Mouse (Mus musculus) midbrain, embryonic 10.5 days (tissue): ENCODE data around the gene Afdn. TPM values are rescaled to one million over a fixed set of nuclear protein-coding genes. Genes with fewer than 3 reads are reported as not detected.

ENCODE experiments used
- DNase-seq: peaks from one replicate; pipeline ENCODE4 v3.0.0-alpha.2; 2017; ENCODE audit warnings: low spot score
- H3K27ac ChIP-seq: fragments of 300-500 bp; sonication (generic); replicated peaks from 2 replicates; pipeline ENCODE4 v1.5.1; 2016; ENCODE audit warnings: mild to moderate bottlenecking
- H3K27me3 ChIP-seq: fragments of 300-500 bp; sonication (generic); 2 replicates; pipeline ENCODE4 v1.6.1; 2016; ENCODE audit warnings: low read depth, mild to moderate bottlenecking; ENCODE audit not compliant: poor library complexity, severe bottlenecking
- H3K36me3 ChIP-seq: fragments of 300-500 bp; sonication (generic); 2 replicates; pipeline ENCODE4 v1.6.1; 2016; ENCODE audit warnings: mild to moderate bottlenecking, moderate library complexity
- H3K4me1 ChIP-seq: fragments of 300-500 bp; sonication (generic); 2 replicates; pipeline ENCODE4 v1.6.1; 2016
- H3K4me3 ChIP-seq: fragments of 300-500 bp; sonication (generic); 2 replicates; pipeline ENCODE4 v1.5.1; 2016; ENCODE audit warnings: mild to moderate bottlenecking, moderate library complexity
- H3K9me3 ChIP-seq: fragments of 300-500 bp; sonication (generic); replicated peaks from 2 replicates; pipeline ENCODE4 v1.6.1; 2016; ENCODE audit warnings: mild to moderate bottlenecking
- WGBS: fragments of 180-500 bp; shearing (Covaris S2); methylation state at CpG from one replicate; pipeline ENCODE4 v1.1.7; 2016; 5-methylcytosine and 5-hydroxymethylcytosine counted together
- polyA plus RNA-seq: library from polyadenylated mRNA; unstranded; fragments of >200 nt; fragmentation: Nextera tagmentation; extraction: Ambion mirVana; gene quantifications from 2 replicates; pipeline ENCODE4 v1.2.1, GENCODE M21; 2016

Gene Afdn
- polyA plus RNA-seq, 1 experiment from 2014 or later = 72.1 TPM

DNA sequence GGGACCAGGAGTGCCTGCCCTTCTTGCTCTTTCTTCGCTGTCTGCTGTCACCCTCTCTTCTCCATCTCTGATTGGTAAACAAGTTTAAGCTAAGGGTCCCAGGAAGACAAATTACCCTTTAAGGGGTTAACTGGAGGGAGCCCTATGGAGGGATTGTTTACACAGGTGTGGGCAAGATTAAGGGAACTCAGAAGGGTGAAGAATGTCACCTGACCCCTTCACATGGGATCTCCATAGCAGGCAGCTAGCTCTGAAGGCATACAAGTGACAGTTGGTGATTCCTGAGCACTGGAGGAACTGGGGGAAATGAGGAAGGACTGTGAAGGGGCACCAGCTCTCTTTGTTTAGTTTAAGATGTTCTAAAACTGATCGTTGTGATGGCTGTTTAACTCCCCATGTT, 18.0 kb upstream of the Afdn start:
- DNase-seq = no peak
- no peak overlapping the region for H3K4me3 ChIP-seq
- no peak overlapping the region; the same call in 1 of the 2 replicates for H3K27ac ChIP-seq
- H3K9me3 ChIP-seq = no peaks in the 10 kb centered on the region
- WGBS = 37% methylated on average over 2 of the region's 2 CpGs
- peaks cover 30% of the 10 kb centered on the region for H3K4me1 ChIP-seq
- H3K27me3 ChIP-seq = no peaks in the 10 kb centered on the region
- no peaks in the 10 kb centered on the region for H3K36me3 ChIP-seq

DNA sequence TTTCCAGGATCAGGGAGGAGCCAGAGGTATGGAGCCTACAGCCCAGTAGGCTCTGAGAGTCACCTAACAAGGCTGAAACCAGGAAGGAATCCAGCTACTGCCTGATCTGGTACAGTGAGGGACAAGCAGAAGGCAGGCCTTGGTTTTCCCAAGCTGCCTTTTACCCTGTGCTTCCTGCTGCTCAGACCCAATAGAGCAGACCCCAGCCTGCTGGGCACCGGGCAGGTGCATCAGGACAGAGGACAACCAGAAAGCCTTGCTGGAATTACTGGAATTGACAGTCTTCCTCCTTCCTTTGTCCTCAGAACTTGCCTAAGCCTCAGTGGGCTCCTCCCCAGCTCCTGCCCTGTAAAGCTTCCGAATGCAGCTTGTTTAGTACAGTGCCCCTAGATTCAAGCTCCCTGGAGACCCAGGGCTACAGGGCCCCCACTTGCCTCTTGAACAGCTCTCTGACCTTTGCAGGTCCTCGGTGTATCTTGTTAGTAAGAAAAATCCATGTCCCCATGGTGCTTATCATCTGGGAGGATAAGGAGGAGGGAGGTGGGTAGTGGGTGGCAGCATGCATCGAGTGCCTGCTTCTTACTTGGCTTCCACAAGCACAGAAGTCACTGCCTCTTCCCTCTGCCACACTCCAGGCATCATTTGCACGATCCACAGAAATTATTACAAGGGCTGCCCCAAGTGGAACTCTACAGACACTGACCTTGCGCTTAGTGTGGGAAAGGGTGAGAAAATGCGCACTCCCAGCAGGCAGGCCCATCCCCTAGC, 17.2 kb upstream of the Afdn start:
- 39% methylated on average over 7 of the region's 7 CpGs for WGBS
- Histone ChIP-seq H3K27me3 (no peaks in the 10 kb centered on the region), H3K27ac (peak overlapping the region; percentile 52), H3K36me3 (no peaks in the 10 kb centered on the region), H3K4me1 (peaks cover 26% of the 10 kb centered on the region), H3K9me3 (no peaks in the 10 kb centered on the region), H3K4me3 (no peak overlapping the region)
- no peak for DNase-seq

DNA sequence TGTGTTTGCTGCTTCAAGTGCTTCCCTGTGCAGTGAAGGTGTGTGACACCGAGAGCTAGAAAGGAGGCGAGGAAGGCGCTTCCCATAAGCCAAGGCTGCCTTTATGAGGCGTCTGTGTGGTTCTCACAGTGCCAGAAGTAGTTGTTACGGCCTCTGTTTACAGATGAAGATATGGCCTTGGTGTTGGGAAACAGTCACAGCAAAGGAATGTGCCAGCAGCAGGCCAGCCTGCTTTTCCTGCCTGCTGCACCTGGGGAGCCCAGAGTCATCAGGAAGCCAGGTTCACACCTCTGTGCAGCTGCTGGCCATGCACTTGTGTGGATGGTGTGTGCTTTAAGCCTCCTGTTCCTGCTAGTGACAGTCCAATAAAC, 16.6 kb upstream of the Afdn start:
- DNase-seq = no peak
- Histone ChIP-seq H3K4me3 (no peak overlapping the region), H3K4me1 (peaks cover 26% of the 10 kb centered on the region), H3K27me3 (no peaks in the 10 kb centered on the region), H3K27ac (0 out of 2 replicates have a peak overlapping the region, but pooled peaks have one; percentile 52), H3K36me3 (no peaks in the 10 kb centered on the region), H3K9me3 (no peaks in the 10 kb centered on the region)
- WGBS = 42% methylated on average over 5 of the region's 5 CpGs

DNA sequence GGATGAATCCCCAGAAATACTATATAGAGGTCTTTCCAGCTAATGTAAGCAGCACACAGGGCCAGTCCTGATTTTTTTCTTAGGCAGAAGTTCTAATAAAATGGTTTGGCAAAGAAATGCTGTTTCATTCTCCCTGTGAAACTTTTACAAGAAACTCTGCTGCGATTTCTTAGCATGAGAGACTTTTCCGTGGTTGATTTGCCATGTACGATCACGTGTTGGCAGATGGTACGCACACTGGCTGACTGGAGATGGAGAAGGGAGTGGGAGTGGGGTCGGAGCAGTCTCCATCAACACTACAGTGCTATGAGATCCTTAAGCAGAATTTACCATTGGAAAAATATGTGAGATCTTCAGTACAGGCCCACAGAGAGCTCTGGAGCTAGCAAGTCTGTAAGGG, 16.1 kb upstream of the Afdn start:
- WGBS = 91% methylated on average over 6 of the region's 6 CpGs

DNA sequence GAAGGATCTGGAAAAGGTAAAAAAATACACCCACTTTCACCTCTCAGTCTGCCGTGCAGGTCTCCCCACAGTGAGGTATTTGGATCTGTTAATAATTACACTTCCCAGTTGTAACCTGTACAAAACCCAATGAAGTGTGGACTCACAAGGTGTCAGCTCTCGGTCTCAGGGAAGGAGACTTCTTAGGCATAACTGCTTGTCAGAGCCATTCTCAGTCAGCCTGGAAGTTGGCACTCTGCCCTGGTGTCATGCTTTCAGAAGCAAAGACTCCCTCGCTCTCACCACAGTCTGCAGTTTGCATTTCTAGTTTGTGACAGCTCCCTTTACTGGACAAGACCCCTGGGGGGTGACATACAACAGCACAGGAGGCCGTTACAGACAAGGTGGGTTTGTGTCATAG, 15.5 kb upstream of the Afdn start:
- no peaks in the 10 kb centered on the region for H3K36me3 ChIP-seq
- H3K27me3 ChIP-seq = no peaks in the 10 kb centered on the region
- no peak overlapping the region for H3K27ac ChIP-seq
- 88% methylated on average over 4 of the region's 4 CpGs for WGBS
- H3K4me1 ChIP-seq = peaks cover 26% of the 10 kb centered on the region
- no peak overlapping the region for H3K4me3 ChIP-seq
- no peak for DNase-seq
- no peaks in the 10 kb centered on the region for H3K9me3 ChIP-seq

More for the DNA sequence above, 16.1 kb upstream of the Afdn start:
- no peak for DNase-seq
- Histone ChIP-seq H3K36me3 (no peaks in the 10 kb centered on the region), H3K27ac (no peak overlapping the region), H3K9me3 (no peaks in the 10 kb centered on the region), H3K4me3 (no peak overlapping the region), H3K4me1 (peaks cover 26% of the 10 kb centered on the region), H3K27me3 (no peaks in the 10 kb centered on the region)

DNA sequence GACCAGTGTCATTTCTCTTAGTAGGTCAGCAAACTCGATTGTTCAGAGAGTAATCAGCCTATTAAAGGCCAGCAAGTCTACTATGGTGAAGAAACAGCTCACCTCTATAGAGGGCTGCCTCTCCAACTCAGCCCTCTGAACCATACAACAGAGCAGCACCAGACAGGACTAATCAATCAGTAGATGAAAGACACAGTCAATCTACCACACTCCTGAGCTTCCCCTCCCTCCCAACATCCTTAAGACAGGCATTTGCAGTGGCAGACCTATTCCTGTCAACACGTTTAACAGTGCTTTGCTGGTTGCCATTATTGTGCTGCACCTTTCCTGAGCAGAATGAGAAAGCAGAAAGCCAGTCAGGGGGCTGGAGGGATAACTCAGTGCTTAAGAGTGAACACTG, 15.0 kb upstream of the Afdn start:
- 71% methylated on average over 2 of the region's 2 CpGs for WGBS
- H3K9me3 ChIP-seq = no peaks in the 10 kb centered on the region
- H3K4me3 ChIP-seq = no peak overlapping the region
- H3K27me3 ChIP-seq = no peaks in the 10 kb centered on the region
- no peaks in the 10 kb centered on the region for H3K36me3 ChIP-seq
- peaks cover 23% of the 10 kb centered on the region for H3K4me1 ChIP-seq
- no peak for DNase-seq
- no peak overlapping the region for H3K27ac ChIP-seq

DNA sequence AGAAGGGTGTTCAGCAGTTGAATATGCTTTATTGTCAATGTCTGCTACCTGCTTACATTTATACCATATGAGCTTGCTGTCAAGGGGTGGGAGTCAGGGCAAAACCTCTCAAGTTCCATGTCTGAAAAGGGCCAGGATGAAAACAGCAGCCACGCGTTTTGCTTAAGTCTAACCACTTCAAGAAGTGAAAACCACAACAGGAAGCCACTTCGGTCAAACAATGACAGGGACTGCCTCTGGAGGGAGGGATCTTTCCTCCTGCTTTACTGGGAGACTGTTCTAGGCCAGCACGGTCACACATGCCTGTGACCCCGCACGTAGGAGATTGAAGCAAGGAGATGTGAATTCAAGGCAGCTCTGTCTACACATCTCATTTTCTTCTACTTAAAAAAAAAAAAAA, 14.0 kb upstream of the Afdn start:
- no peak overlapping the region for H3K4me3 ChIP-seq
- DNase-seq = no peak
- no peaks in the 10 kb centered on the region for H3K36me3 ChIP-seq
- no peaks in the 10 kb centered on the region for H3K27me3 ChIP-seq
- H3K27ac ChIP-seq = no peak overlapping the region
- no peaks in the 10 kb centered on the region for H3K9me3 ChIP-seq
- WGBS = 73% methylated on average over 6 of the region's 6 CpGs
- H3K4me1 ChIP-seq = peaks cover 18% of the 10 kb centered on the region

DNA sequence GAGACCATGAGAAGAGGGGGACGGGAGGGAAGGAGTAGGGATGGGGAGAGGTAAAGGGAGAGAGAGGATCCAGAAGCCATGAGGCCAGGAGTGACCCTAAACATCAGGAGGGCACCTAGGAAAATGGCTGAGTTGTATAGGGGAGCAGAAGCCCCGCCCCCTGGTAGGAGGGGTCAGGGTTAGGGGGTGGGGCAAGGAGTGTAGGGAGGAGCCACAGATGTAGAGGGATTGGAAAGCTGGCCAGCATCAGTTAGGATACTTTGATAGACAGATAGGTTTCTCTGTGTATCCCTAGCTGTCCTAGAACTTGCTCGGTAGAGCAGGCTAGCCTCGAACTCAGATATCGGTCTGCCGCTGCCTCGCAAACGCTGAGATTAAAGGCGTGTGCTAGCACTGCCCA, 12.7 kb upstream of the Afdn start:
- Histone ChIP-seq H3K4me1 (peaks cover 13% of the 10 kb centered on the region), H3K9me3 (no peaks in the 10 kb centered on the region), H3K36me3 (no peaks in the 10 kb centered on the region), H3K27ac (no peak overlapping the region), H3K27me3 (no peaks in the 10 kb centered on the region), H3K4me3 (no peak overlapping the region)
- WGBS = 90% methylated on average over 9 of the region's 9 CpGs
- DNase-seq = no peak

DNA sequence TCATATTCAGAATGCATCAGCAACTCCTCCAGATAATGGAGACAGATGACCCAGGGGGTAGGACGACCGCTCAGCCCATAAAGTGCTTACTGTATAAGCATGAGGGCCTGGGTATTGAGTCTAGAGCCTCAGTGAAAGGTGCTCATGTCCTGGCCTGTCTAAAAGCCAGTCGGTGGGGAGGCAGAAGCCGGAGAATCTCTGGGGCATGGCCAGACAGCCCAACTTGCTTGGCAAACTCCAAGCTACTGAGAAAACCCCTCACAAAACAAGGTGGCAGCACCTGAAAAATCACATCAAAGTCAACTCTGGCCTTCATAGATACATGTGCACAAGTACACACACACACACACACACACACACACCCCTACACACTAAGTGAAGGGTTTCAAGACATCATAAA, 11.3 kb upstream of the Afdn start:
- 94% methylated on average over 4 of the region's 4 CpGs for WGBS
- no peak for DNase-seq
- H3K27me3 ChIP-seq = no peaks in the 10 kb centered on the region
- no peak overlapping the region for H3K4me3 ChIP-seq
- no peaks in the 10 kb centered on the region for H3K36me3 ChIP-seq
- no peaks in the 10 kb centered on the region for H3K4me1 ChIP-seq
- no peaks in the 10 kb centered on the region for H3K9me3 ChIP-seq
- no peak overlapping the region for H3K27ac ChIP-seq

DNA sequence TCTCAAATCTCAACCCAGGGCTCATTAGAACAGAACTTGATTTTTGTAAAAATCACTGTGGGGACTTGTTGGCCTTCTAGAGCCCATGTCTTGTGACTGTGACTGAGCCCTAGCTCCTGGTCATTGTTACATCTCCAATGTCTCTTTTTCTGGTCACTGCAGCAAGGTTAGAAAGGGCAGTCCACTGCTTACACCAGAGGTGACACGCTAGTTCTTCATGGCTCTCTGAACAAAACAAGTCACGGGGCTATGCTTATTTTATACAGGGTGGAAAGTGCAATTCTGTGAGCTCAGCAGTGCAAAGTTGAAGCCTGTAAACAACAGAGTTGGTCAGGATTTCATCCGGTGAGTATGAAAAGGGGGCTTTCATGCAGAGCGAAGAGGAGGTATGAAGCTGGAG, 6.4 kb upstream of the Afdn start:
- H3K27me3 ChIP-seq = no peaks in the 10 kb centered on the region
- H3K4me3 ChIP-seq = no peak overlapping the region
- DNase-seq = no peak
- H3K4me1 ChIP-seq = peaks cover 11% of the 10 kb centered on the region
- no peak overlapping the region for H3K27ac ChIP-seq
- H3K36me3 ChIP-seq = no peaks in the 10 kb centered on the region
- 88% methylated on average over 4 of the region's 4 CpGs for WGBS
- no peaks in the 10 kb centered on the region for H3K9me3 ChIP-seq

DNA sequence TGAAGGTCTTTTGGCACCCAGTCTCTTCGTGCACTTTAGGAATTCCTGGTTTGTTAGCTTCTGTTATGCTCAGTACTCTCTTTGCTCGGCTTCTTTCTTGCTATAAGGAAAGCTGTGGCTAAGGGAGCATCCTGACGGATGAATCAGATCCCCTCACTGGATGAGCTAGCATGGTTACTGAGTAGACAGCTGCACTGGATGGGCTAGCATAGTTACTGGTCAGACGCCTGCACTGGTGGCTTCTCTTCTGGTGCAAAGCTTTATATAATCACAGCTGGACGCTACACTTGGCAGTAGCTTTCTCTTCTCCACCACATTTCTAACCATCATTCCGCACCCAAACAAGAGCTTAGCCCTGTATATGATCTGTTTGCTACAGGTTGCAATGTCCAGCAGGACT, 5.4 kb upstream of the Afdn start:
- no peak for DNase-seq
- 82% methylated on average over 6 of the region's 6 CpGs for WGBS
- H3K27ac ChIP-seq = no peak overlapping the region
- no peak overlapping the region for H3K4me3 ChIP-seq
- H3K27me3 ChIP-seq = no peaks in the 10 kb centered on the region
- H3K36me3 ChIP-seq = no peaks in the 10 kb centered on the region
- no peaks in the 10 kb centered on the region for H3K9me3 ChIP-seq
- peaks cover 17% of the 10 kb centered on the region for H3K4me1 ChIP-seq

DNA sequence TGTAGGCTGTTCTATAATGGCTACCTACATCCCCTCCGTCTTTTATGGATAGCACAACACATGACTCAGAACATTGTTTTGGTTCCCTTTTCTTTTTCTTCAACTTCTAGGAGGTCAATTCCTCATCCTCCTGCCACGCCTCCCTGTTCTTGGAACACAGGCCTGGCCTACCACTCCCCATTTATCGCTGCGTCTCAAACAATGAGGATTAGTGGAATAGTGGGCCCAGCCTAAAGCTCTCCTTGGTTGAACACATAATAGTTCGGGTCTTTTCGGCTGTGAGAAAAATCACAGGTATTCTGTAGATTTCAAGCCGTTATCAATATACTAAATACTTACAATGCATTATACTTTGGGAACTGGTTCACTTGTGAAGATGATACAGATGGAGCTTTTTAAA, 1.8 kb upstream of the Afdn start:
- H3K27me3 ChIP-seq = no peaks in the 10 kb centered on the region
- H3K4me1 ChIP-seq = peaks cover 37% of the 10 kb centered on the region
- no peaks in the 10 kb centered on the region for H3K9me3 ChIP-seq
- H3K27ac ChIP-seq = peak overlapping the region; percentile 95
- 38% methylated on average over 7 of the region's 7 CpGs for WGBS
- peak overlapping the region; percentile 96 for H3K4me3 ChIP-seq
- no peak for DNase-seq
- no peaks in the 10 kb centered on the region for H3K36me3 ChIP-seq

DNA sequence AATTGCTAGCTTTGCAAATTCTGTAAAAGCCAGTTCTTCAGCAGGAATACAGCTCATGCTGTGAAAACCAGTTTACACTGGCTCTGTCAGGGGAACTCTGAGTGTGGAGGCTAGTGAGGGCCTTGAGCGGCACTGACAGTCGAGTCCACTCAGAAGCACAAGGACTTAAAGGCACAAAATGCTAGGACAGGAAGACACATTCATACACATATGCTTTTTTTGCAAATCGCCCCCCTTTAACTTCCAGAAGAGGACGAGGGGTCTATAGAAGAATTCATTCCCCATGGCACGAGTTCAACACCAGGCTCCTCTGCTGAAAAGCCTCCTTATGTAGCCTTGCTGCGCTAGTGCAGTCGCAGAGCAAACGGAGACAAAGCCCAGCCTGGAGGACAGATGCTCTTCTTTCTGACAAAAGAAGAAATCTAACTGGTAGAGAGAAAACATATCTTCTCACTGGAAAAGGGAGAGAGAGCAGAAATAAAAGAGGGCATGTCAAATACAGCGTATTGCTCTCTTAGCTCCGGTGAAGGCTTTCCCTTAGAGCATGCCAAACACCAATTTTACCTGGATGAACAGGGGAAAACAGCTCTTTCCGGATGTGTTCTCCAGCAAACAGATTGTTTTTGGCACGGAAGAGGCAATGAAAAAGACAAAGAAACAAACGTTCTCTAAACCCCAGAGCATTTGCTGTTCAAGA, 1.0 kb upstream of the Afdn start:
- Histone ChIP-seq H3K9me3 (no peaks in the 10 kb centered on the region), H3K27ac (peak overlapping the region; percentile 95), H3K4me1 (peaks cover 37% of the 10 kb centered on the region), H3K27me3 (no peaks in the 10 kb centered on the region), H3K4me3 (peak overlapping the region; percentile 96), H3K36me3 (no peaks in the 10 kb centered on the region)
- peak; percentile 42 for DNase-seq
- WGBS = 9% methylated on average over 13 of the region's 13 CpGs
